Mouse (Mus musculus): ENCODE results near the gene Pex10.

Gene Pex10

GRCm38 (mm10) chr4:155066834-155067522, at the start of gene Pex10:
TSS of gene Pex10 (plus strand) at chr4:155067016.
- DNase-seq (ENCODE audit: low spot score in 2 of 2), result peak; percentile 94 to 95

GRCm38 (mm10) chr4:155017253-155017878, 49.5 kb upstream of the Pex10 start:
- DNase-seq (ENCODE audit: low spot score in 2 of 2), result no peak

DNA sequence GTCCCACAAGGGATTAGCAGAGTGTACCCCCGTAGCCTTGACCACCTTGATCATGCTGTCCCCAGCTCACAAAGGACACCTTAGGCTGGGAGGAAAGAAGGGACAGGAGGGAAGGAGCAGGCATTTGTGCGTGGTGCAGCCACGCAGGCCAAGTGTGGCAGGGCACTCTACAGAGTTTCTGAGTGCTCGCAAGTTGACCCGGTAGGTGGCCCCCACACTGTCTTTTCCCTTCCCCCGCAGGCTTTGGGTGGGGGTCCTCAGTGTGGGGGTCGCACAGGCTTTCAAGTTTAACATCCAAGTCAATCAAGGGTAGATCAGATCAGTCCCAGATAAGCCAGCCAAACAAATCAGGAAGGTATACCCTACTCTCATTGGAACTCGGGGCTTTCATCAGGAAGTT, 48.8 kb upstream of the Pex10 start:
- no peak for DNase-seq (ENCODE audit: low spot score in 2 of 2)

- DNase-seq (ENCODE audit: low spot score in 2 of 2), result no peak
Measured at GRCm38 (mm10) chr4:155018601-155019335, 48.0 kb upstream of the Pex10 start.

DNA sequence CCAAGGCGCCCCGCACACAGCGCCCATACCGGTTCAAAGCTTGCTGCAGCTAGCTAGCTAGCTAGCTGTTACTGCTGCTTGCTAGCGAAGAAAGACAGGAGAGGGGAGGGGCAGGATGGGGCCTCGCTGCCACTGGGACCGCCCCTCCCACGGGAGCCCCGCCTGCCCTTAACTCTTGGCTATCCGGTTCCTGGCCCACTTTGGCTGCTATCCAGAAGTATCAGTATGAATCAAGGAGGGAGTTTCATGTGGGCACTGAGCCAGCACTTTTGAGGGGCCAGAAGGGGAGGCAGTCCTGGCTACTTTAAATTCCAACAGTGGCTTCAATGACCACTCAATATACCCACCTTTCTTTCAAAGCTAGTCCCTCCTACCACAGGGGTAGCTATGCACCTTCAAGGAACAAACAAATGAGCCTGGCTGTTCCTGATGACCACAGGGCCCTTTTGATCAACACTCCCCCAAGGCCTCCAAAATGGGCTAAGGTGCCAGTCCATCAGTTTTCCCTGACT, 47.4 kb upstream of the Pex10 start:
- DNase-seq (ENCODE audit: low spot score in 2 of 2), result peak; percentile 41 to 44

DNA sequence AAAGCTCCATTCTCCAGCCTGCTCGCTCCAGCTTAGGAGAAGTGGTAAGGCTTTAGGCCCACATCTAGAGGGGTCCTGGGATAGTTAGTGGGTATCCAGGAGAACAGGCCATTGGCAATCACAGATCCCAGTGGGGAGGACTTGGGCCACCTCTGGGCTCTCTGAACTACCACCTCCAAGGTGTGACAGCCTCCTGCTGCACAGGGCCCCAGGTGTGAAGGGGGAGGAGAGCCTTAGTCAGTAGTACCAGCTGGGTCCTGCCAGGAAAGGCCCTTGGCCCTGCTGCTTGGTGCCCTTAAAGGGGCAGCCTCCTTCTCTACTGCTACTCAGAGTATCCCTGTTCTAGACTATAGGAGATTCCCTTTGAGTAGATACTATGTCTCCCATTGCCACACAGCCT, 46.7 kb upstream of the Pex10 start:
- no peak for DNase-seq (ENCODE audit: low spot score in 2 of 2)

GRCm38 (mm10) chr4:155020813-155021212, 46.0 kb upstream of the Pex10 start:
- DNase-seq (ENCODE audit: low spot score in 2 of 2), result no peak

DNA sequence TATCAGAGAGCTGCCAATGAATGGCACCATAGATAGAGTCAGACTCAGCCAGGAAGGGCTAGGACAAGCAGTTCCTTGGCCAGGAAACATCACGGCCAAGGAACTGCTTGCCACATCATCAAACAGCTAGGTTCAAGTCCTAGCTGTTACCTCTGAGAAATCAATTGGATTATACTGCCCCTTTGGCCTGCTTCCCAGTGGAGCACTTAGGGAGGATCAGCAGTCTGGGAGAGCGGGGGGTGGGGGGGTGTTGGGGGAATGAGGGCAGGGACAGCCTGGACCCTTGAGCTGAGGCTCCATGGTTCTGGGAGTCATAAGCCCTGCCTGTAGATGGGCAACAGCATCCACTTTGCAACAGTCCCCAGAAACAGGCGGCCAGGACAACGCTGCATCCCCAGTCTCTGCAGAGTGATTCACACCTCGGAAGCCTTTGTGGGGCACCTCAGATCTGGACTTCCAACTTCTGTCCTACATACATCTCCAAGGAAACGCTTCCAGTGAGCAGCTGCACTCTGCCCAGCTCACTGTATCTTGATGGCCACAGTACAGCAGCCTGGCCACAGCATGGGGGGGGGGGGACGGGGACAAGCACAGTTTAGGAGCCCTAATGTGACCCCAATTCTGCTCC, 44.5 kb upstream of the Pex10 start:
- no peak for DNase-seq (ENCODE audit: low spot score in 2 of 2)

DNA sequence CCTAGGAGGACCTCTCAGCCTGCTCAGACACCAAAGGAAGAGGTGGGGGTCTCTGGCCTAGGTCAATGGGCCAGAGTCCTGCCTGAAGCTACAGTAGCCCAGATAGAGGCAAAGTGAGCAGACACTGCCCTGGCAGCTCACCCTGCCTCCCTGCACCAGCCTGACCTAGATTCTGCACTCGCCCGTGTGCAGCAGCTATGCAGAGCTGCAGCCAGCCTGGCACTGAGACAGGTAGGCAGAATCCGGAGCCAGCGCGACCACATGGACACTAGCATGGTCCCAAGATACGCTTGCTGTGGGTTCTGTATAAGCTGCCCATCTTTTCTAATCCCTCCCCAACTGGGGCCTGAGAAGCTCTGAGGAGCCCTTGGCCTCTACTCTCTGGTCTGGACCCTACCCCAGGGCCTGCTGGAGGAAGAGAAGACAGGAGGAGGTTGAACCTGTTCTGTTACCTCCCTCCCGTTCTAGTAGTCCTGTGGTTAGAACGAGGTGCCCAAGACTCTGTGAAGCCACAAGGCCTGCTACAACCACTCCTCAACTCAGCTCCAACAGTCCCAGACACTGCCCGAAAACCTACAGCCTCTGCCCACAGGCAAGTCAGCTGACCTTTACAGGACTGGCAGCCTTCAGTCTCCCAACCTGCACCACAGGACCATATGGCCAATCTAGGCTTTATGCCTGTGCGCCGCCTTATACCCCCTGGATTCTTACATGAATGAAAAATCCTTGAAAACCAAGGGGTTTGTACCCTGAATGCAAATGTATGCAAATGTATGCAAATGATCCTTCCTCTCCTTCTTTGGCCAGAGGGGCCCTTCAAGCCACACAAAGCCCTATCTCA, 42.4 kb upstream of the Pex10 start:
- DNase-seq (ENCODE audit: low spot score in 2 of 2), result no peak

DNA sequence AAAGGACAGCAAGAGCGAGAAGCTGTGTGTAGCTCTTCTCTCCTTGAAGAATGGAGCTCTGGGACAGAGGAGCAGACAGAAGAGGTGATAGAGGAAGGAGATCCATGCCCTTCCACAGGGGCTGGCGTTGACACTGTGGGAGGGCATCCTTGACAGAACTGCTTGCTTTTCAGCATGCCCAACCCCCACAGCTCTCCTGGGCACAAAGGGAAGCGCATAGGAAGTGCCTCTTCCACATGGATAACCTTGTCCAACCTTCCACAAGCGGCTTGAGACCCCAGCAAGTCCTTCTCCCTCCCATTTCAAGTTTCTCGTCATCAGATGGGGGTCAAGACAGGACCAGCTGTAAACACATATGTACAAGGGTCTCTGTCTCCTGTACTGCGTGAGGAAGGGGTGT, 33.7 kb upstream of the Pex10 start:
- DNase-seq (ENCODE audit: low spot score in 2 of 2), result no peak

- DNase-seq (ENCODE audit: low spot score in 2 of 2), result no peak
Measured at GRCm38 (mm10) chr4:155034202-155034601, 32.6 kb upstream of the Pex10 start.

DNA sequence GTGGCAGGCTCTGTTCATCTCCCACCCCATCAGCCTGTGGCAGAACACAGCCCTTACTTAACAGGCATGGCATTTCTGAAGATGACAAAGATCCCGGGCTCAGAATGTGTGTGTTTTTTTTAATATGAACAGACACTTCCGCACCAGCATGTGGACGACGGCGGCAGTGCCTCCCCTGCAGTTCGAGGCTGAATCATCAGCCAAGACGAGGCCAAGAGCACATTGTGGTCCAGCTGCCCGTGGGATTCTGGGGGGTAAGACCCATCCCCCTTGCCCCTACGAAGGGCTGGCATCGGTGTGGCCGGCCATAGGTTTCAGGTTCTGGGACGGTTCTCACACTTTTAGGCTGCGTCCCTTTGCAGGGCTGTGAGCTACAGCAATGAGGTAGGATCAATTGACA, 32.0 kb upstream of the Pex10 start:
- no peak for DNase-seq (ENCODE audit: low spot score in 2 of 2)

DNA sequence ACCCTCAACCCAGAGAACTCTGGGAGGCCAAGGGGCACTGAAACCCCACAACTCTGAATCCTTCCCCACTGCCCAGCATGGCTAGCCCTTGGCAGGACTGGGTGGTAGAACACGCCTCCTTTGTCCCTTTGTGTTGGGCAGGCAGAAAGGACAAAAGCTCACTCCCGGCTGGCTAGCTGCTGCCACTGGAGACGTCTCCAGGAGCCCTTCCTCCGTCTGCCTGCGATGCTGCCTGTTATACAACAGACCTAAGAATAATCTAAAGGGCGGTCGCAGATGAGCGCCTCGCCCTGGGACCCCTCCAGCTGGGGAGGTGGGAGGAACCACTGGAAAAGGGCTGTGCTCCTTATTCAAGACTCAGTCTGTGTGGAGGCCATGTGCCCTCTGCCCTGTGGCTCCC, 26.6 kb upstream of the Pex10 start:
- no peak for DNase-seq (ENCODE audit: low spot score in 2 of 2)

GRCm38 (mm10) chr4:155040696-155041095, 26.1 kb upstream of the Pex10 start:
- no peak for DNase-seq (ENCODE audit: low spot score in 2 of 2)

GRCm38 (mm10) chr4:155042606-155043288, 24.1 kb upstream of the Pex10 start:
- DNase-seq (ENCODE audit: low spot score in 2 of 2), result no peak

GRCm38 (mm10) chr4:155043289-155043625, 23.6 kb upstream of the Pex10 start:
- no peak for DNase-seq (ENCODE audit: low spot score in 2 of 2)

DNA sequence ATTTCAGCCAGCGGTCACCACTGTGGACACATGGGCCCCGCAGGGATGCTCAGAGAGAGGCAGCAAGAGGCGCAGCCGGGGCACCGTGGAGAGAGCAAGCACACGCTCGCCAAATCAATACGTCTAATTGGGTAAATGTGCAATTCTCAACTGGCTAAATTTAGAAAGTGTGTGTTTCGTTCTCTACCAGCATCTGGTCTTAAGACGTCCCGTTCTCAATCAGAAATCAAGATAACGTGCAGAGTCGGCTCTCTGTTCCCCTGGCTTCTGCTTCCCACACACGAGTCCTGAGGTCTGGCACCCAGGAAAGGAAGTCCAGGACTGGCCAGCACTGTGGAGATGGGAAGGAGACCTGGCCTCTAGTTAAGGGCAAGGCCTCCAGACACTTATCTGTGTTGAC, 20.2 kb upstream of the Pex10 start:
- no peak for DNase-seq (ENCODE audit: low spot score in 2 of 2)

DNA sequence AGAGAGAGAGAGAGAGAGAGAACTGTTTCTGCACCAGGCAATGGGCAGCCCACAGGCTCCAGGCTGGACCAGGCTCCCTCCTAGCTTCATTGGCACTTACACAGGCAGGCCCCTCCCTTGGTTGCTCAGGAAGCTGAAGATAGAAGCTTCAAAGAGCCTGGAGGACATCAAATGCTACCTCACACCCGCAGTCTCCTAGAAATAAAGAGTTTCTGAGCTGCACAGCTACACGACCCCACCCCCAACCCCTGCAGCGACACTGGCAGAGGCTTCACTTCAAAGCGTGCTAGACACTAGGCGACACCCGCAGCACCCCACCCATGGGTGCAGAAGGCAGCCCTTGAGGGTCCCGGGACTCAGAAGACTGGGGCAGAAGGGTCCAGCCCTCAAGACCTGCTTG, 16.7 kb upstream of the Pex10 start:
- DNase-seq (ENCODE audit: low spot score in 2 of 2), result no peak

DNA sequence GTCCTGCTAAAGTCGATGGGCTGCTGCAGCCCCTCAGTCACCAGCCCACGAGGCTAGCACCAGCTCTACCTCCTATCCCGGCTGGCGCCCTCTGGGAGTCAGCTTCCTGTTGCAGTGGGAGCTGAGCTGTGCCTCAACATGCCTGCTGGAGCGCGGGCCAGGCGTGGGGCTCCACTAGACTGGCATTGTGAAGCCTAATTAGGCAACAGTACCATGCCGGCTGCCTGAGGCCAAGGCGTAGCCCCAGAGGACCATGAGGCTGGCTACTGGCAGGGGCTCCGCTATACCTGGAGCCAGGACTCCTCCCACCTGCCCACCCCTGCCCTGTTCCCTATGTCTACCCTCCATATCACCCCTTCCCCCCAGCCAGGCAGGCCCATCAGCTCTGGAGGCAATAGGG, 10.1 kb upstream of the Pex10 start, which contains the start of gene Plch2:
Gene Plch2 (minus strand): TSS at position 61 of the 400 bp plus-strand sequence.
- DNase-seq (ENCODE audit: low spot score in 2 of 2), result peak in 1 of 2 experiments; percentile 71

DNA sequence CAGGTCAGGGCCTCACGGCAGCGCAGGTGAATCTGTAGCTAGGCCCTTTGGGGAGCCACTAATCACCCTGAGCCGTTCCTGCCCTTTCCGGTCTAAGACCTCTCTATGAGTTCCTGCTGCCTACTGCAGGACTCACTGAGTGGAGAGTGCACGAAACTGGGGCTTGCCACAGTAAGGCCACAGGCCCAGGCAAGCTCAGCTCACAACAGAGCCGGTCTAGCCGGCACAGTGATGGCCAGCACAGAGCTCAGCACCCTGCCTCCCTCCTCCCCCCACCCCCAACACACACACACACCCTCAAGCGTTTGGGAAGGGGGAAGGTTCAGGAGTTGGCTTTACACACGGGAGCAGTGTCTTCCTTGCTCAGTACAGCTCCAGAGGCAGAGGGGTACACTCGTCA, 8.5 kb upstream of the Pex10 start:
- peak in 1 of 2 experiments; percentile 78 for DNase-seq (ENCODE audit: low spot score in 2 of 2)

DNA sequence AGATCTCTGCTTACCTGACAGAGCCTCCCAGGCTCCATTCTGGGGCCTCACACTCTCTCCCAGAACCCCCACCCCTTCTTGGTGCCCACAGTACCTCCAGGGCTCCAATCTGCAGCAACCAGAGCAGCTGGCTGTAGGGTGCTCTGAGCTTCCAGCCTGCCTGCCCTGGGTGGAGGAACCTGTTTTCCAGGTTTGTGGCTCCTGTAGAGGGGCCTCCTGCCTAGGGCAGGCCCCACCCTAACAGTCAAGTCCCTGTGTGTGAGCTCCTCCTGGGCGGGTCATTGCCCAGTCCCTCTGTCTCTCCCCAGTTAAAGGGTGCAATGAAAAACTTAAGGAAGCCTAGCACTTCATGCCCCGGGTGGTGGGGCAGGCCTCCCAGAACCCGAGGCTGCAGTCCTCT, 2.9 kb upstream of the Pex10 start:
- peak in 1 of 2 experiments; percentile 76 for DNase-seq (ENCODE audit: low spot score in 2 of 2)
